Mouse (Mus musculus) brain, adult 2 months (tissue): Measurements from ENCODE around the gene Acadvl.
"Not testable (repeated sequence)": the region's sequence is repeated elsewhere in the genome, so short reads cannot be mapped to it uniquely, and the experiment has no call there.

Experiments used
- DNase-seq: peaks from one replicate; pipeline ENCODE4 v3.0.0; 2011; ENCODE audit warnings: low read depth, low spot score

The Acadvl gene

GRCm38 (mm10) chr11:70027397-70027796, 12.2 kb upstream of the Acadvl start:
- DNase-seq = peak; percentile 83

- DNase-seq = peak; percentile 59
These were observed 11.5 kb upstream of the Acadvl start for GRCm38 (mm10) chr11:70026689-70027088.

- DNase-seq = no peak
These were observed 8.9 kb upstream of the Acadvl start for GRCm38 (mm10) chr11:70024151-70024514.

- peak; percentile 59 for DNase-seq
These were observed 8.4 kb upstream of the Acadvl start for GRCm38 (mm10) chr11:70023481-70024150.

- peak; percentile 98 for DNase-seq
These were observed 6.3 kb upstream of the Acadvl start for GRCm38 (mm10) chr11:70021264-70022132.

GRCm38 (mm10) chr11:70020731-70021263, 5.6 kb upstream of the Acadvl start:
- DNase-seq = peak; percentile 97

GRCm38 (mm10) chr11:70020022-70020631, 4.9 kb upstream of the Acadvl start:
- peak; percentile 61 for DNase-seq

GRCm38 (mm10) chr11:70019495-70020021, 4.3 kb upstream of the Acadvl start:
- no peak for DNase-seq

- peak; percentile 94 for DNase-seq
These were observed 3.1 kb upstream of the Acadvl start for GRCm38 (mm10) chr11:70018131-70018990.

- DNase-seq = no peak
These were observed 2.1 kb upstream of the Acadvl start for GRCm38 (mm10) chr11:70017199-70017767.

GRCm38 (mm10) chr11:70016669-70017068, 1.5 kb upstream of the Acadvl start, which contains the start of gene Dlg4:
Gene Dlg4, plus strand, starts transcription at chr11:70016942.
- no peak for DNase-seq

- DNase-seq = not testable (repeated sequence)
These were observed 966 bp upstream of the Acadvl start for GRCm38 (mm10) chr11:70016177-70016576.

- DNase-seq = no peak
These were observed 466 bp upstream of the Acadvl start for GRCm38 (mm10) chr11:70015677-70016076.

- DNase-seq = no peak
These were observed 1.2 kb downstream of the Acadvl start for GRCm38 (mm10) chr11:70014051-70014450.

- no peak for DNase-seq
These were observed 1.8 kb downstream of the Acadvl start for GRCm38 (mm10) chr11:70013408-70013807.

GRCm38 (mm10) chr11:70012931-70013330, 2.3 kb downstream of the Acadvl start:
- DNase-seq = no peak

- no peak for DNase-seq
These were observed 4.2 kb downstream of the Acadvl start for GRCm38 (mm10) chr11:70010961-70011360.

GRCm38 (mm10) chr11:70010548-70010947, 4.7 kb downstream of the Acadvl start:
- DNase-seq = no peak

GRCm38 (mm10) chr11:70010033-70010432, 5.2 kb downstream of the Acadvl start:
- DNase-seq = no peak

GRCm38 (mm10) chr11:70005521-70005920, 9.7 kb downstream of the Acadvl start:
- no peak for DNase-seq

GRCm38 (mm10) chr11:70002471-70002870, 12.7 kb downstream of the Acadvl start:
- no peak for DNase-seq
